Mouse (Mus musculus): Measurements from ENCODE around the gene Anxa2. TPM values are rescaled to one million over a fixed set of nuclear protein-coding genes. Genes with fewer than 3 reads are reported as not detected.

Gene Anxa2
- polyA plus RNA-seq, 1 experiment from 2014 or later = 356 TPM

GRCm38 (mm10) chr9:69486140-69486539 is 32.7 kb downstream of the Anxa2 start:
- Histone ChIP-seq H3K9ac (no peak overlapping the region), H3K4me2 (no peak overlapping the region), H3K4me3 (no peak overlapping the region), H3K36me3 (0 out of 2 replicates have a peak, but pooled peaks cover 10% of the 10 kb centered on the region), H3K27me3 (no peaks in the 10 kb centered on the region), H3K4me1 (replicated peaks) (peaks cover 10% of the 10 kb centered on the region; the same call in 1 of the 2 replicates), H3K9me3 (no peaks in the 10 kb centered on the region), H3K27ac (replicated peaks) (no peak overlapping the region)
- 66% methylated on average over 8 of the region's 8 CpGs for WGBS
- ATAC-seq (ENCODE audit: low read depth) = no peak

- 47% methylated on average over 8 of the region's 8 CpGs for WGBS
- H3K27ac ChIP-seq (replicated peaks) = no peak overlapping the region
- H3K4me1 ChIP-seq (replicated peaks) = peaks cover 10% of the 10 kb centered on the region; the same call in 1 of the 2 replicates
- H3K9ac ChIP-seq = no peak overlapping the region
- H3K4me3 ChIP-seq = no peak overlapping the region
- no peaks in the 10 kb centered on the region for H3K9me3 ChIP-seq
- H3K27me3 ChIP-seq = no peaks in the 10 kb centered on the region
- no peak overlapping the region for H3K4me2 ChIP-seq
- peaks cover 30% of the 10 kb centered on the region for H3K36me3 ChIP-seq
- no peak for ATAC-seq (ENCODE audit: low read depth)
Observed at GRCm38 (mm10) chr9:69488510-69488909, 35.1 kb downstream of the Anxa2 start.

GRCm38 (mm10) chr9:69488972-69489371 is 35.6 kb downstream of the Anxa2 start:
- Histone ChIP-seq H3K27ac (replicated peaks) (no peak overlapping the region), H3K4me2 (no peak overlapping the region), H3K4me3 (no peak overlapping the region), H3K27me3 (no peaks in the 10 kb centered on the region), H3K9me3 (no peaks in the 10 kb centered on the region), H3K36me3 (peaks cover 30% of the 10 kb centered on the region), H3K9ac (no peak overlapping the region), H3K4me1 (replicated peaks) (peaks cover 10% of the 10 kb centered on the region; the same call in 1 of the 2 replicates)
- no peak; the same call in 1 of the 2 replicates for ATAC-seq (ENCODE audit: low read depth)
- WGBS = 12% methylated on average over 5 of the region's 5 CpGs

GRCm38 (mm10) chr9:69492809-69493208 is 39.4 kb downstream of the Anxa2 start:
- Histone ChIP-seq H3K4me3 (no peak overlapping the region), H3K4me1 (replicated peaks) (peaks cover 5% of the 10 kb centered on the region; the same call in 1 of the 2 replicates), H3K36me3 (peaks cover 20% of the 10 kb centered on the region), H3K27ac (replicated peaks) (no peak overlapping the region), H3K9ac (no peak overlapping the region), H3K27me3 (no peaks in the 10 kb centered on the region), H3K4me2 (no peak overlapping the region), H3K9me3 (no peaks in the 10 kb centered on the region)
- ATAC-seq (ENCODE audit: low read depth) = no peak
- WGBS = 97% methylated on average over 6 of the region's 6 CpGs

- H3K4me2 ChIP-seq = no peak overlapping the region
- H3K4me3 ChIP-seq = no peak overlapping the region
- WGBS = 36% methylated on average over 6 of the region's 6 CpGs
- H3K9ac ChIP-seq = no peak overlapping the region
- ATAC-seq (ENCODE audit: low read depth) = no peak
- H3K27ac ChIP-seq (replicated peaks) = no peak overlapping the region
- H3K9me3 ChIP-seq = no peaks in the 10 kb centered on the region
- H3K4me1 ChIP-seq (replicated peaks) = peaks cover 13% of the 10 kb centered on the region; the same call in 1 of the 2 replicates
- no peaks in the 10 kb centered on the region for H3K36me3 ChIP-seq
- H3K27me3 ChIP-seq = peaks cover 15% of the 10 kb centered on the region
Observed at GRCm38 (mm10) chr9:69502504-69502903, 49.1 kb downstream of the Anxa2 start.

- no peak for ATAC-seq (ENCODE audit: low read depth)
- no peaks in the 10 kb centered on the region for H3K36me3 ChIP-seq
- H3K27me3 ChIP-seq = peaks cover 34% of the 10 kb centered on the region
- H3K4me3 ChIP-seq = no peak overlapping the region
- H3K27ac ChIP-seq (replicated peaks) = no peak overlapping the region
- no peak overlapping the region for H3K9ac ChIP-seq
- no peaks in the 10 kb centered on the region for H3K9me3 ChIP-seq
- H3K4me1 ChIP-seq (replicated peaks) = peaks cover 18% of the 10 kb centered on the region; the same call in 1 of the 2 replicates
- WGBS = 11% methylated on average over 7 of the region's 7 CpGs
- no peak overlapping the region for H3K4me2 ChIP-seq
Observed at GRCm38 (mm10) chr9:69505611-69506010, 52.2 kb downstream of the Anxa2 start.

- H3K27me3 ChIP-seq = peaks cover 40% of the 10 kb centered on the region
- H3K36me3 ChIP-seq = no peaks in the 10 kb centered on the region
- H3K4me2 ChIP-seq = no peak overlapping the region
- H3K9ac ChIP-seq = peak overlapping the region; percentile 31; the same call in 1 of the 2 replicates
- H3K9me3 ChIP-seq = no peaks in the 10 kb centered on the region
- H3K4me1 ChIP-seq (replicated peaks) = peaks cover 19% of the 10 kb centered on the region; the same call in 1 of the 2 replicates
- no peak overlapping the region for H3K4me3 ChIP-seq
- no peak overlapping the region for H3K27ac ChIP-seq (replicated peaks)
- ATAC-seq (ENCODE audit: low read depth) = no peak
- WGBS = 44% methylated on average over 11 of the region's 11 CpGs
Observed at GRCm38 (mm10) chr9:69507206-69507605, 53.8 kb downstream of the Anxa2 start.

- Histone ChIP-seq H3K36me3 (no peaks in the 10 kb centered on the region), H3K4me3 (no peak overlapping the region), H3K27me3 (peaks cover 40% of the 10 kb centered on the region), H3K4me2 (no peak overlapping the region), H3K4me1 (replicated peaks) (peaks cover 22% of the 10 kb centered on the region; the same call in 1 of the 2 replicates), H3K9me3 (no peaks in the 10 kb centered on the region), H3K27ac (replicated peaks) (no peak overlapping the region), H3K9ac (no peak overlapping the region)
- WGBS = 76% methylated on average over 8 of the region's 8 CpGs
- ATAC-seq (ENCODE audit: low read depth) = no peak
Observed at GRCm38 (mm10) chr9:69508016-69508415, 54.6 kb downstream of the Anxa2 start.

- H3K27ac ChIP-seq (replicated peaks) = no peak overlapping the region
- H3K4me2 ChIP-seq = no peak overlapping the region
- no peak for ATAC-seq (ENCODE audit: low read depth)
- H3K27me3 ChIP-seq = peaks cover 48% of the 10 kb centered on the region
- H3K4me1 ChIP-seq (replicated peaks) = peaks cover 13% of the 10 kb centered on the region
- H3K9ac ChIP-seq = no peak overlapping the region
- 13% methylated on average over 11 of the region's 11 CpGs for WGBS
- H3K36me3 ChIP-seq = no peaks in the 10 kb centered on the region
- no peaks in the 10 kb centered on the region for H3K9me3 ChIP-seq
- H3K4me3 ChIP-seq = no peak overlapping the region
Observed at GRCm38 (mm10) chr9:69511881-69512590, 58.6 kb downstream of the Anxa2 start.

GRCm38 (mm10) chr9:69512726-69513125 is 59.3 kb downstream of the Anxa2 start:
- no peaks in the 10 kb centered on the region for H3K9me3 ChIP-seq
- WGBS = 81% methylated on average over 1 of the region's 1 CpGs
- no peak for ATAC-seq (ENCODE audit: low read depth)
- no peak overlapping the region for H3K27ac ChIP-seq (replicated peaks)
- no peak overlapping the region for H3K9ac ChIP-seq
- H3K4me3 ChIP-seq = no peak overlapping the region
- peaks cover 41% of the 10 kb centered on the region for H3K27me3 ChIP-seq
- H3K4me1 ChIP-seq (replicated peaks) = peaks cover 14% of the 10 kb centered on the region
- no peaks in the 10 kb centered on the region for H3K36me3 ChIP-seq
- no peak overlapping the region for H3K4me2 ChIP-seq

- H3K27ac ChIP-seq (replicated peaks) = no peak overlapping the region
- H3K27me3 ChIP-seq = peaks cover 28% of the 10 kb centered on the region
- H3K4me3 ChIP-seq = no peak overlapping the region
- H3K4me1 ChIP-seq (replicated peaks) = peaks cover 22% of the 10 kb centered on the region
- no peaks in the 10 kb centered on the region for H3K9me3 ChIP-seq
- H3K36me3 ChIP-seq = no peaks in the 10 kb centered on the region
- H3K9ac ChIP-seq = no peak overlapping the region
- 78% methylated on average over 8 of the region's 8 CpGs for WGBS
- no peak for ATAC-seq (ENCODE audit: low read depth)
- no peak overlapping the region for H3K4me2 ChIP-seq
Observed at GRCm38 (mm10) chr9:69514206-69514605, 60.8 kb downstream of the Anxa2 start.

- Histone ChIP-seq H3K27me3 (peaks cover 24% of the 10 kb centered on the region), H3K4me2 (no peak overlapping the region), H3K4me1 (replicated peaks) (peaks cover 22% of the 10 kb centered on the region), H3K27ac (replicated peaks) (no peak overlapping the region), H3K36me3 (no peaks in the 10 kb centered on the region), H3K9ac (no peak overlapping the region), H3K4me3 (no peak overlapping the region), H3K9me3 (no peaks in the 10 kb centered on the region)
- 87% methylated on average over 7 of the region's 7 CpGs for WGBS
- ATAC-seq (ENCODE audit: low read depth) = no peak
Observed at GRCm38 (mm10) chr9:69515416-69515815, 62.0 kb downstream of the Anxa2 start.

Data from neural tube, embryonic 13.5 days (tissue).